Mouse (Mus musculus): ENCODE results near the gene Gjb5.
A peak's percentile ranks its signal among the peaks of the same experiment; 100 is the strongest.

The Gjb5 gene

GRCm38 (mm10) chr4:127349560-127350300, 8.3 kb downstream of the Gjb5 start:
- DNase-seq (ENCODE audit: low spot score in 2 of 2) = no peak

DNA sequence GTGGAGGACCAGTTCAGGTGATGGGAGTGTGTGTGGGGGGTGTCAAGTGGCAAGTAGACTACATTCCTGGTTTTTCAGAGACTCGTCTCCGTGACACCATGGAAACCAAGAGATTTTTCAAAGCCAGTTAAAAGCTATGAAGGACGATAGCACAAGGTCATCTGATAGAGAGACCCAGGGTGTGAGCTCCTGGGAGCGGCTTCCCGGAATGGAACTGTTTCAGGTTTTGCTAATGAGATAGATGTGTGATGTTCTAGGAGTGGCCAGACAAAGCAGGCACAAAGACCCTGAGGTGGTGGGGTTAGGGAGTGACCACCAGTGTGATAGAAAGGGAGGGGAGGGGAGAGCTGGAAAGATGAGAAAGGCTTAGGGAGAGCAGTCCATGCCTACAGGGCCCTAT, 13.0 kb downstream of the Gjb5 start:
- DNase-seq (ENCODE audit: low spot score in 2 of 2) = no peak

DNA sequence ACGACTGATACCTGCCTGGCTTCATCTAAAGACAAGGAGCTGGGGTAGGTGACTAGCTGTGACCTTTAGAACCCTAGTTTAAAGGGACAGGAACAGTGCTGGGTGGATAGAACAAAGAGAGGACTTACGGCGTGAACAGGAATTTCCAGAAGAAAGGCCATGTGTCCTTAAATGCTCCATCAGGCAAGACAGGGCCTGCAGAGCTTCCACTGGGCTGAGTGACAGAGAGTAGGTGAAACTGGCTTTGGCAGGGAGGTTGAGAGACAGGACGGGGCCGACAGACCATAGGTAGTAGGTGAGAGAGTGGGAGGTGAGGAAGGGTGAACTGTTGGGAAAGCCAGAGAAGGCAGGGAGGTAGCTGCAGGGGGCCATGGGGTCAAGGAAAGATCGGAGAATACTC, 16.6 kb downstream of the Gjb5 start:
- DNase-seq (ENCODE audit: low spot score in 2 of 2) = no peak

DNA sequence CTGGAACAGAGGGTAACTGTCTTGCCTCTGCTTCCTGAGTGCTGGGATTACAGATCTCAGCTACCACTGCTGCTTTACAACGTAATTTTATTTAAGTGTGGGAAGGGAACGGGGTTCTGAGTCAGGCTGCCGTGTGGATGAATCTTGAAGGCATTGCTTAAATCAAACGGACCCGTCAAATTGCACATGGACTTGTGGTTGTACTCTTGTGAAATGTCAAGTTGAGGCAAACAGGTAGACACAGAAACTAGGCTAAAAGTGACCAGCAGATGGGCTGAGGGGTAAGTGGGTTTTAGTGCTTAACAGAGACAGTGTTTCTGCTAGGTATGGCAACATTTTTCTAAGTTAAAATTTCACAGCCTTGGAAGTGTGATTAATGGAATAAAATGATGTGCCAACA, 20.3 kb downstream of the Gjb5 start:
- no peak for DNase-seq (ENCODE audit: low spot score in 2 of 2)

GRCm38 (mm10) chr4:127334870-127335504, 23.0 kb downstream of the Gjb5 start:
- no peak for DNase-seq (ENCODE audit: low spot score in 2 of 2)

DNA sequence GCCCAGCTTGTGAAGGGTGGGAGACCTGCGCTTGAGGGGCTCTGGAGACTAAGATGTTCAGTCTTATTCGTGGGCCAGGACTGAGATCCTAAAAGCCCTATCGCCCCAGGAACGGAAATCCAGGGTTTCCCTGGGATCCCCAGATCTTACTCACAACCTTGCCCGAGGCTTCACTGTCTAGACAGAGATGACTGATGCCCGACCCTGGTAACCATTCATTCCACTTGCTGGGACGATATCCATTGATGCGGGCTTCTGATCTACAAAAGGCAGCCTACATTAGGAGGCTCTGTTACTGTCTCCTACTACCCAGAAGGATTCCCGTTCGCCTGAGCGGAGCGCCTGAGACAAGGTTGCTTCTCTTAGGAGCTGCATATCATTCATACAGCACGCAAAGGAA, 26.8 kb downstream of the Gjb5 start:
- no peak for DNase-seq (ENCODE audit: low spot score in 2 of 2)

DNA sequence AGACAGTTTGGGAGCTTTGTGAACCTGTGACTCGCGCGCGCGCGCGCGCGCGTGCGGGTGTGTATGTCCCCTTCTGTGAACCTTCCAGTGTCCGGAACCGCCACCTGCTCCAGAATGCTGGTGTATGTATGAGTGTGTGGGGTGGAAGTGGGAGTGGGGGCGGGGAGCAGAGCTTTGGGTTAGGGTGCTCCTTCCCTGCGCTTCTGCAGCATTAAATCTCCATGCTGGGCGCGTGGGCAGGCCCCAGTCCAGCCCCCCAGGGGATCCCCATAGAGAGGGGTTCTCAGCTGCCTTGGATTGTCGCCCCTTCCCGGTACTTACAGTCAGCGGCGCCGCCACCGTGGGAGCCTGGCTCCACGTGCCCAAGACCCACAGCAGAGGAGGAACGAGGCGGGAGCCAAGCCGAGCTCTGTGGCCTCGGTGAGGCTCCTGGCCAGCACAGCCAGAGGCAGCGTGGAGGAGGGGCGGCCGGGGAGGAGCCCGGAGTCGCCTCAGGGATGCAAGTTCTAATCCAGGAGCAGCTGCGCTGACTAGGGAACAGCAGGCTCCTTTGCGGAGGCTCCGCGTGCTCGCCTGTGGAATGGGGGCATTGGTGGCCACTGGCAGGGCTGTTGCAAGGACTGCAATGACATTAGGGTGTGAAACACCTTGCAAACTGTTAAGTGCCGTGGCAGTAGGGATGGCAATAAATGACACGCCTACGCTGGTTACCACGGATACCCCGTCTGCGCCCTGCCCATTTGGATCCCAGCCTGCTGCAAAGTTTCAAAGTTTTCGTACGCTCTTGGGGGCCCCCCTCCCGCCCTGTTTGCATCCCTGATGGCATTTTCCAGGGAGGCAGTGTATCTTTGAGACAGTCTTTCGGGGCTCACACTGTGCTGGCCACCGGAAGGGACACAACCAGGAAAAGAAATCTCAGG, 27.5 kb downstream of the Gjb5 start, which contains the start of gene Gjb3:
Gene Gjb3, minus strand, starts transcription at position 664 of the 920 bp plus-strand sequence.
- DNase-seq (ENCODE audit: low spot score in 2 of 2) = no peak

DNA sequence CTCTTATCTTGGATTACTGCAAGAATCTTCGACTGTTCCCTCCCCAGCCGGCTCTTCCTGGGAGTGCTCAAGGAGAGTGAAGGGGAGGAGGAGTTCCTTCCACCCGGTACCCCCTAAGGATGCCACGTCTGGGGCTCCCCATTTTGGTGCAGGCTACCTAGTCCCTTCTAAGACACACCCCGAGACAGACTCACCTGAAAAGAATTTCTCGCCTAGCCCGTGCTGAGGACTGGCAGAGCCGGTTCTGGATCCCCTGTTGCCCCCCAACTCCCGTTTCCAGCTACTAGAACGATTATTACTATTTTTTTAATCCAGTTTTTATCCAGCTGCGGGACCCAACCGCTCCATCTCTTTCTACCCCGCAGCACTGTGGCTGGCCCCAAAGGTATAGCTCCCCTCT, 28.2 kb downstream of the Gjb5 start:
- no peak for DNase-seq (ENCODE audit: low spot score in 2 of 2)

- no peak for DNase-seq (ENCODE audit: low spot score in 2 of 2)
Observed at GRCm38 (mm10) chr4:127329046-127329445, 28.9 kb downstream of the Gjb5 start.

- no peak for DNase-seq (ENCODE audit: low spot score in 2 of 2)
Observed at GRCm38 (mm10) chr4:127328378-127328777, 29.6 kb downstream of the Gjb5 start.

DNA sequence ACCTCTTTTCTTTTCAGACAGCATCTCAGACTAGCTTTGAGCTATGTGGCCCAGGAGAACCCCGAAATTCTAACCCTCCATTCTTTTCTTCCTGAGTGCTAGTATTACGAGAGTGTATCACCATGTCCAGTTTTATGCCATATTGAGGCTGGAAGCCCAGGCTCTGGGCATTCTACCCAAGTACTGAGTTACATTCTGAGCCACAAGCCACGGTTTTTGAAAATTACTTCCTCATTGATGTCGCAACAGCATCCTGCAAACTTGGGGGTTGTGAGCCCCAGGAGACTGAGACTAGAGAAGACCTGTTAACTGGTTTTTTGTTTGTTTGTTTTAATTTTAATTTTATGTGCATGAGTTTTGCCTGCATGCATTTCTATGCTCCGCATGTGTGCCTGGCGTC, 30.2 kb downstream of the Gjb5 start:
- no peak for DNase-seq (ENCODE audit: low spot score in 2 of 2)

- DNase-seq (ENCODE audit: low spot score in 2 of 2) = no peak
Observed at GRCm38 (mm10) chr4:127327258-127327657, 30.7 kb downstream of the Gjb5 start.

GRCm38 (mm10) chr4:127325276-127325675, 32.7 kb downstream of the Gjb5 start:
- no peak for DNase-seq (ENCODE audit: low spot score in 2 of 2)

- DNase-seq (ENCODE audit: low spot score in 2 of 2) = peak; percentile 75 to 76
Observed at GRCm38 (mm10) chr4:127324759-127325158, 33.2 kb downstream of the Gjb5 start.

- no peak for DNase-seq (ENCODE audit: low spot score in 2 of 2)
Observed at GRCm38 (mm10) chr4:127324296-127324695, 33.7 kb downstream of the Gjb5 start.

DNA sequence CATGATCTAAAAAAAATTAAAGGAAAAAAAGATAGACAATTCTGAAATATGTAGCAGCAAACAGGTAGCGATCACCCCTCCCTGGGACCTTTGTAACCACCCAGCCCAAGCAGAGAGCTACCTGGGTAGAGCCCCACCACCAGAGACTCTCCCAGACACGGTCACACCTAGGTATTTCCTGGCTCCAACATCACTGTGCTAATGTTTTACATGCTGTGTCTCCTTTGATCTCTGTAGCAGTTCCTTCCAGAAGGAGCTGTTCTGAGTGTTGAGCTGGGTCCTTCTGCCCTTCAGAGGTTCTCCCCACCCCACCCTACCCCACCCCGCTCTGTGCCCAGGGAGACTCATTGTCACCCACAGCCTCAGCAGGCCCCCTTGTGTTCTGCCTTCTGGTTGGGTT, 34.3 kb downstream of the Gjb5 start:
- no peak for DNase-seq (ENCODE audit: low spot score in 2 of 2)

DNA sequence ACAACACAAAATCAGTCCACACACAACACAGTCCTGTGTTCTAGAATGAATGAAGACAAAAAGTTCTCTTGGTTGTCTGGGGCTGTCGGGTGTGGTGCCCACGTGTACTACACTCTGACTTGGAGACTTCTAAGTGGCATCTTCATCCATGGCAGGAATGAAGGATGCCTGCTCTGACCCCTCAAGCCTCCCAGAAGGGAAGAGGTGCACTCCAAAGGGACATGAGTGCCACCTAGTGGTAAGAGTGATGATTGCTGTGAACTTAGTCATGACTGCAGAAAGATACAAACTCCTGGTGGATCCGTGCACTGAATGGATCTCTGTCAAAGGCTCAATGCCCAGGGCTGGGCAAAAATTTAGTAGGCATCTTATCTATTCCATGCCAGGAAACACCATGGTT, 38.4 kb downstream of the Gjb5 start:
- peak in 1 of 2 experiments; percentile 50 for DNase-seq (ENCODE audit: low spot score in 2 of 2)

GRCm38 (mm10) chr4:127317143-127317542, 40.8 kb downstream of the Gjb5 start:
- DNase-seq (ENCODE audit: low spot score in 2 of 2) = no peak

DNA sequence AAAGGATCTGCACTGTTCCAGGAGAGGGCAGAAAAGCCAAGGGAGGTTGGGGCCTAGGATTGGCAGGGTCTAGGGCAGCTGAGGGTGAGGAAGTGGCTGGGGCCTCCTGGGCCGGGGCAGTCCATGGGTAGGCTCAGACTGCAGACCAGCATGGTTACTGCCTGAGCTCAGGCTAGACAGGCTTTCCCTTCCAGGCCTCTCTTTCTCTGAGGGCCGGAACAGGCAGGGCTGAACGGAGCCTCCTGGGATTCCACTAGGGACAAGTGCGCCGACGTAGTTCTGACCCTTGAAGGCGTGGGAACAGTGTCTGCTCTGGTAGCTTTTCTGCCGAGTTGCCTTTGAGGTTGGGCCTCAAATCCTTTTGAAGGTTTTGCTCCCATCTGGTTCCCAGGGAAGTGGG, 42.2 kb downstream of the Gjb5 start:
- no peak for DNase-seq (ENCODE audit: low spot score in 2 of 2)

- no peak for DNase-seq (ENCODE audit: low spot score in 2 of 2)
Observed at GRCm38 (mm10) chr4:127314585-127314984, 43.4 kb downstream of the Gjb5 start.

- peak in 1 of 2 experiments; percentile 32 for DNase-seq (ENCODE audit: low spot score in 2 of 2)
Observed at GRCm38 (mm10) chr4:127313861-127314260, 44.1 kb downstream of the Gjb5 start, which contains the start of gene Gja4. Gene Gja4 (minus strand): TSS chr4:127314039.

DNA sequence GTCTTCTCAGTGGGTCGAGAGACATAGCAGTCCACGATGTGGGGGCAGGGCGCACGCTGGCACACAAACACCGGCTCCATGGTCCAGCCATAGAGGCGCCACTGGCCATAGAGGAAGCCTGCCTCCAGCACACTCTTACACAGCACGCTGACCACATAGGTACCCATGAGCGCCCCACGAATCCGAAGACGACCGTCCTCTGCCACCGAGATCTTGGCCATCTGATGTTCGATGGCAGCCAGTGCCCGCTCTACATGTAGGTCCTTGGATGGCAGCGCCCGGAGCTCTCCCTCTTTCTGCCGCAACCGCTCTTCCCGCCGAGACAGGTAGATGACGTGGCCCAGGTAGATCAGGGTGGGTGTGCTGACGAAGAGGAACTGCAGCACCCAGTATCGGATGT, 45.6 kb downstream of the Gjb5 start:
- DNase-seq (ENCODE audit: low spot score in 2 of 2) = no peak
